Mouse (Mus musculus): ENCODE measurements around the gene Krt79. TPM values are rescaled to one million over a fixed set of nuclear protein-coding genes. Genes with fewer than 3 reads are reported as not detected.

Krt79 gene
- not detected for polyA plus RNA-seq (2014; fragmentation: Illumina TruSeq; extraction: RNeasy Lipid Tissue Mini Kit (QIAGEN cat#74804); ENCODE audit: low read depth, low replicate concordance)

DNA sequence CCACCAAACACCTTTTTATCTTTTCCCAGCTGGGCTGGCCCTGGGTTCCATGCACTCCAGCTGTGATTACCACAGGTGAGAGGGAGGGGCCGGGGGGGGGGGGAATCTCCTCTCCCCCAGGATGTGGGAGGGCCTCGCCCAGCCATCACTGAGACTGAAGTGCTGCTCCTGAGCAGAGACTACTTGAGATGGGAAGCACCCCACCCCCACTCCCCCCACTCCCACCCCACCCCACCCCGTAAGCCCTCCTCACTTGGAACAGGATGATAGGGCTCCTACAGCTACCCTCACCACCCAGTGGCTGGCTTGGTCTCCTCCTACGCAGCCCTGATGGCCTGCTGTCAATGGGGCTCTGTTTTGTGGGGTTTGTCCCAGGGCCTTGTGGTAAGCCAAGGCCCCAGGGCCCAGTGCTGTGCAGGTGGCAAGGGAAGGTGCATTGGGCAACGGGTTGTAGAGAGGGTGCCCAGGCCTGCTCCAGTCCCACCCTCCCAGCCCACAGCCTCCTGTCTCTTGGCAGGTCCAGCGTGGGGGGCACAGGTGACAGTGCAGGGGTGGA is at the start of gene Krt79:
Gene Krt79 (minus strand): TSS at position 51 of the 556 bp plus-strand sequence.

GRCm38 (mm10) chr15:101954187-101954586 is 14.1 kb upstream of the Krt79 start, which contains the start of gene Krt78:
TSS of gene Krt78 (minus strand) at chr15:101954287.

DNA sequence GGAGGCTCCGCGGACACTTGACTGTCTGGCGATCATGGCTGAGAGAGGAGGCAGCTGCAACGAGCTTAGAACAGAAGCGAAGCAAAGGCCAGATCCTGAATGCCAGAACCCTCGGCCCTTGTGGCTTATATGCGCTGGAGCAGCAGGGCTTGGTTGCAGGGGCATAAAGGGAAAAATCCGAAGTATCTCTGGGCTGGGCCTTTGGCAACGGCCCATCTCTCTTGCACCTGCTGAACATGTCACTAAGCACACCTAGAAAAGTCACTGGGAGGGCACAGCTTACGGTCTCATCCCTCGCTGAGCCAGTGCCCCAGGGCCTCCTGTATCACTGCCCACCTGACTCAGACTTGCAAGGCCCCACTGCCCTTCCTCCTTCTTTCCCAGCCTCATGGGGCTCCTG is 15.5 kb downstream of the Krt79 start, which contains the start of gene Krt4:
Gene Krt4 (minus strand): TSS at position 101 of the 400 bp plus-strand sequence.

GRCm38 (mm10) chr15:101892820-101893219 is 47.3 kb downstream of the Krt79 start, which contains the start of gene Krt76:
TSS of gene Krt76 (minus strand) at chr15:101892920.

Other genes with a start within 250 kb of the Krt79 start
- gene Krt6a, start 246.0 kb downstream of the Krt79 start, polyA plus RNA-seq (2014; fragmentation: Illumina TruSeq; extraction: RNeasy Lipid Tissue Mini Kit (QIAGEN cat#74804); ENCODE audit: low read depth, low replicate concordance): not detected
- not detected for gene Krt5, start 227.4 kb downstream of the Krt79 start, polyA plus RNA-seq (2014; fragmentation: Illumina TruSeq; extraction: RNeasy Lipid Tissue Mini Kit (QIAGEN cat#74804); ENCODE audit: low read depth, low replicate concordance)
- gene Krt71, start 197.2 kb downstream of the Krt79 start, polyA plus RNA-seq (2014; fragmentation: Illumina TruSeq; extraction: RNeasy Lipid Tissue Mini Kit (QIAGEN cat#74804); ENCODE audit: low read depth, low replicate concordance): not detected
- gene Krt72, start 153.9 kb downstream of the Krt79 start, polyA plus RNA-seq (2014; fragmentation: Illumina TruSeq; extraction: RNeasy Lipid Tissue Mini Kit (QIAGEN cat#74804); ENCODE audit: low read depth, low replicate concordance): not detected
- not detected for gene Krt73, start 138.0 kb downstream of the Krt79 start, polyA plus RNA-seq (2014; fragmentation: Illumina TruSeq; extraction: RNeasy Lipid Tissue Mini Kit (QIAGEN cat#74804); ENCODE audit: low read depth, low replicate concordance)
- gene Krt2, start 122.2 kb downstream of the Krt79 start, polyA plus RNA-seq (2014; fragmentation: Illumina TruSeq; extraction: RNeasy Lipid Tissue Mini Kit (QIAGEN cat#74804); ENCODE audit: low read depth, low replicate concordance): not detected
- gene Krt1, start 89.5 kb downstream of the Krt79 start, polyA plus RNA-seq (2014; fragmentation: Illumina TruSeq; extraction: RNeasy Lipid Tissue Mini Kit (QIAGEN cat#74804); ENCODE audit: low read depth, low replicate concordance): 0.16 TPM
- gene Krt77, start 70.6 kb downstream of the Krt79 start, polyA plus RNA-seq (2014; fragmentation: Illumina TruSeq; extraction: RNeasy Lipid Tissue Mini Kit (QIAGEN cat#74804); ENCODE audit: low read depth, low replicate concordance): not detected
- not detected for gene Krt76, start 47.4 kb downstream of the Krt79 start, polyA plus RNA-seq (2014; fragmentation: Illumina TruSeq; extraction: RNeasy Lipid Tissue Mini Kit (QIAGEN cat#74804); ENCODE audit: low read depth, low replicate concordance)
- not detected for gene Krt4, start 15.6 kb downstream of the Krt79 start, polyA plus RNA-seq (2014; fragmentation: Illumina TruSeq; extraction: RNeasy Lipid Tissue Mini Kit (QIAGEN cat#74804); ENCODE audit: low read depth, low replicate concordance)
- not detected for gene Krt78, start 14.0 kb upstream of the Krt79 start, polyA plus RNA-seq (2014; fragmentation: Illumina TruSeq; extraction: RNeasy Lipid Tissue Mini Kit (QIAGEN cat#74804); ENCODE audit: low read depth, low replicate concordance)
- gene Krt8, start 64.2 kb upstream of the Krt79 start, polyA plus RNA-seq (2014; fragmentation: Illumina TruSeq; extraction: RNeasy Lipid Tissue Mini Kit (QIAGEN cat#74804); ENCODE audit: low read depth, low replicate concordance): 179 TPM
- gene Krt18, start 87.9 kb upstream of the Krt79 start, polyA plus RNA-seq (2014; fragmentation: Illumina TruSeq; extraction: RNeasy Lipid Tissue Mini Kit (QIAGEN cat#74804); ENCODE audit: low read depth, low replicate concordance): 14.7 TPM
- gene Eif4b, start 133.4 kb upstream of the Krt79 start, polyA plus RNA-seq (2014; fragmentation: Illumina TruSeq; extraction: RNeasy Lipid Tissue Mini Kit (QIAGEN cat#74804); ENCODE audit: low read depth, low replicate concordance): 230 TPM
- 17.3 TPM for gene Tns2, start 160.1 kb upstream of the Krt79 start, polyA plus RNA-seq (2014; fragmentation: Illumina TruSeq; extraction: RNeasy Lipid Tissue Mini Kit (QIAGEN cat#74804); ENCODE audit: low read depth, low replicate concordance)
- gene Spryd3, start 195.9 kb upstream of the Krt79 start, polyA plus RNA-seq (2014; fragmentation: Illumina TruSeq; extraction: RNeasy Lipid Tissue Mini Kit (QIAGEN cat#74804); ENCODE audit: low read depth, low replicate concordance): 1.5 TPM
- 0.41 TPM for gene Igfbp6, start 204.0 kb upstream of the Krt79 start, polyA plus RNA-seq (2014; fragmentation: Illumina TruSeq; extraction: RNeasy Lipid Tissue Mini Kit (QIAGEN cat#74804); ENCODE audit: low read depth, low replicate concordance)
- 0.32 TPM for gene Soat2, start 210.2 kb upstream of the Krt79 start, polyA plus RNA-seq (2014; fragmentation: Illumina TruSeq; extraction: RNeasy Lipid Tissue Mini Kit (QIAGEN cat#74804); ENCODE audit: low read depth, low replicate concordance)